Mouse (Mus musculus): ENCODE data around the gene Fam124a.

GRCm38 (mm10) chr14:62651771-62652170 lies 96.2 kb downstream of the Fam124a start:
- TF ChIP-seq CTCF (IDR thresholded peaks at IDR 0.05; ENCODE audit: low read depth) (no peak), EP300 (IDR thresholded peaks at IDR 0.05; ENCODE audit: low read depth) (no peak)
